11 mouse cellular contexts compared by ENCODE assay signal in the genomic region with DNA sequence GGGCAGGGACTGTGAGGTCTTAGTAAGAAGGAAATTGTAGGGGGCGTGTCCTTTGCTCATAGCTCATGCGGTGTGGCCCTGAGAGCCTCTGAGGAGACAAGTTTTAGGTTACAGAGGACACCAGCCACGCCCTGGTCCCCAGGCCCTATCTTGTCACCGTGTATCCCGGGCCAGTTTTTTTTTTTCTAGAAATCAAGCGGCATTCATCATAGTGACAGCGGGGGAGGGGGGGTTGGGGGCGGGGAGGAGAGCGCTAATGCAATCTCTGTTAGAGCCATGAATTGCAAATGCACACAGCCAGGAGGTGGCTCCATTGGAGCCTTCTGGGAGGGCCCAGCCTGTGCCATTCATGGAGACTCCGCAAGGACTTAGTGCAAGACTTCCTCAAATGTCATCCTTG.
DNase-seq lines count a peak whose midpoint lies in the region; ATAC-seq and TF ChIP-seq lines count a peak whose summit lies in the region.
"Had no signal": no experiment of that assay in that cellular context is flagged by ENCODE, and none has a peak within 500 bp of the region (broad histone marks: within the 10 kb centered on the region; RNA-seq: fewer than 3 reads in every experiment).

No protein-coding gene starts in this region.

- DNase-seq in kidney, postnatal 25 days: no peak
- peak; percentile 77 for DNase-seq in embryo, embryonic 10.5 days (ENCODE audit: low spot score)
- peak; percentile 63 for DNase-seq in hindbrain, embryonic 11.5 days (ENCODE audit: low spot score)
- DNase-seq in cerebellum, adult 11 months: no peak
- no peak for DNase-seq in layer of hippocampus, adult 2 months (ENCODE audit: low spot score in 2 of 2)
- DNase-seq: kidney, adult 18-20 months; lung, adult 2 months had no signal

- no peaks in the 10 kb centered on the region for H3K27me3 ChIP-seq in kidney, embryonic 16.5 days (ENCODE audit: insufficient read depth, low read length)
- H3K27me3 ChIP-seq in hindbrain, embryonic 11.5 days (ENCODE audit: control insufficient read depth, insufficient read depth, low read length): no peaks in the 10 kb centered on the region
- H3K27me3 ChIP-seq in neural tube, embryonic 13.5 days: no peaks in the 10 kb centered on the region

- no peaks in the 10 kb centered on the region for H3K9me3 ChIP-seq in kidney, embryonic 16.5 days (ENCODE audit: low read length)
- no peaks in the 10 kb centered on the region for H3K9me3 ChIP-seq in hindbrain, embryonic 11.5 days (ENCODE audit: control insufficient read depth, low read length)
- no peaks in the 10 kb centered on the region for H3K9me3 ChIP-seq in neural tube, embryonic 13.5 days

- H3K36me3 ChIP-seq in kidney, embryonic 16.5 days (ENCODE audit: insufficient read depth, low read length): no peaks in the 10 kb centered on the region
- no peaks in the 10 kb centered on the region for H3K36me3 ChIP-seq in hindbrain, embryonic 11.5 days (ENCODE audit: control insufficient read depth, insufficient read depth, low read length)
- no peaks in the 10 kb centered on the region for H3K36me3 ChIP-seq in neural tube, embryonic 13.5 days

- H3K4me1 ChIP-seq in kidney, embryonic 16.5 days (ENCODE audit: insufficient read depth, low read length): peaks cover 14% of the 10 kb centered on the region
- peaks cover 21% of the 10 kb centered on the region for H3K4me1 ChIP-seq in hindbrain, embryonic 11.5 days (replicated peaks; ENCODE audit: control insufficient read depth, insufficient read depth, low read length)
- peaks cover 40% of the 10 kb centered on the region for H3K4me1 ChIP-seq in neural tube, embryonic 13.5 days (replicated peaks)

- no peak; the same call in 1 of the 2 replicates for ATAC-seq in kidney, embryonic 16.5 days (ENCODE audit: low FRiP score, low TSS enrichment)
- ATAC-seq in hindbrain, embryonic 11.5 days (ENCODE audit: low FRiP score): peak; percentile 65
- 0 out of 2 replicates have a peak, but pooled peaks have one; percentile 12 for ATAC-seq in neural tube, embryonic 13.5 days (ENCODE audit: low read depth)
- no peak; the same call in 1 of the 2 replicates for ATAC-seq in megakaryocyte-erythroid progenitor cell, adult 5-6 weeks (replicated peaks; ENCODE audit: low FRiP score, low TSS enrichment, poor library complexity, severe bottlenecking)

- 13% methylated on average over 7 of the region's 10 CpGs for WGBS in kidney, embryonic 16.5 days
- 2% methylated on average over 10 of the region's 10 CpGs for WGBS in hindbrain, embryonic 11.5 days
- 6% methylated on average over 10 of the region's 10 CpGs for WGBS in neural tube, embryonic 13.5 days

- H3K27ac ChIP-seq in kidney, embryonic 16.5 days (ENCODE audit: low read length): no peak overlapping the region
- peak overlapping the region; percentile 60; the same call in 1 of the 2 replicates for H3K27ac ChIP-seq in hindbrain, embryonic 11.5 days (ENCODE audit: low read depth, low read length)
- peak overlapping the region; percentile 39 for H3K27ac ChIP-seq in neural tube, embryonic 13.5 days (replicated peaks)
- H3K27ac ChIP-seq in layer of hippocampus, adult 2 months: no peak overlapping the region

- H3K4me2 ChIP-seq in kidney, embryonic 16.5 days (replicated peaks; ENCODE audit: low read depth, low read length): 0 out of 2 replicates have a peak overlapping the region, but pooled peaks have one; percentile 1
- peak overlapping the region; percentile 7; the same call in 1 of the 2 replicates for H3K4me2 ChIP-seq in hindbrain, embryonic 11.5 days (replicated peaks; ENCODE audit: low read depth, low read length)
- no peak overlapping the region for H3K4me2 ChIP-seq in neural tube, embryonic 13.5 days

- H3K9ac ChIP-seq in kidney, embryonic 16.5 days (replicated peaks; ENCODE audit: low read length): 0 out of 2 replicates have a peak overlapping the region, but pooled peaks have one; percentile 31
- no peak overlapping the region for H3K9ac ChIP-seq in hindbrain, embryonic 11.5 days (ENCODE audit: low read depth, low read length)
- peak overlapping the region; percentile 2; the same call in 1 of the 2 replicates for H3K9ac ChIP-seq in neural tube, embryonic 13.5 days

- TF ChIP-seq CTCF in layer of hippocampus, adult 2 months (conservative IDR thresholded peaks at IDR 0.05): no peak

- no peak overlapping the region for H3K4me3 ChIP-seq in kidney, embryonic 16.5 days (ENCODE audit: low read length)
- no peak overlapping the region for H3K4me3 ChIP-seq in hindbrain, embryonic 11.5 days (ENCODE audit: low read depth, low read length)
- no peak overlapping the region for H3K4me3 ChIP-seq in neural tube, embryonic 13.5 days
- no peak overlapping the region for H3K4me3 ChIP-seq in layer of hippocampus, adult 2 months
- H3K4me3 ChIP-seq: myocyte had no signal

Comparison
In these comparisons a context has a peak if more than half of its experiments do, and no peak if none do; other contexts are left out.
1. ATAC-seq: peak in hindbrain, embryonic 11.5 days (single experiment) and neural tube, embryonic 13.5 days (single experiment); none in kidney, embryonic 16.5 days (single experiment) and megakaryocyte-erythroid progenitor cell, adult 5-6 weeks (single experiment).
2. H3K27ac ChIP-seq: peak in hindbrain, embryonic 11.5 days (single experiment) and neural tube, embryonic 13.5 days (single experiment); none in kidney, embryonic 16.5 days (single experiment) and layer of hippocampus, adult 2 months (single experiment).
3. DNase-seq: peak in embryo, embryonic 10.5 days (single experiment) and hindbrain, embryonic 11.5 days (single experiment); none in kidney, postnatal 25 days (0 of 2), cerebellum, adult 11 months (single experiment) and layer of hippocampus, adult 2 months (0 of 2).